Mouse (Mus musculus) brain, adult 2 months (tissue): Measurements from ENCODE around the gene Sf3a2.

Experiments
- DNase-seq: peaks from one replicate; pipeline ENCODE4 v3.0.0; 2011; ENCODE audit warnings: low read depth, low spot score

The Sf3a2 gene

GRCm38 (mm10) chr10:80774981-80775380 lies 23.0 kb upstream of the Sf3a2 start:
- no peak for DNase-seq

GRCm38 (mm10) chr10:80775731-80776130 lies 22.3 kb upstream of the Sf3a2 start:
- peak; percentile 92 for DNase-seq

- DNase-seq: no peak
Observed at GRCm38 (mm10) chr10:80776358-80776869, 21.6 kb upstream of the Sf3a2 start.

GRCm38 (mm10) chr10:80777123-80777522 lies 20.9 kb upstream of the Sf3a2 start:
- peak; percentile 80 for DNase-seq

- DNase-seq: no peak
Observed at GRCm38 (mm10) chr10:80779565-80779964, 18.4 kb upstream of the Sf3a2 start.

GRCm38 (mm10) chr10:80784302-80784701 lies 13.7 kb upstream of the Sf3a2 start:
- DNase-seq: peak; percentile 58

- peak; percentile 85 for DNase-seq
Observed at GRCm38 (mm10) chr10:80784871-80785270, 13.1 kb upstream of the Sf3a2 start.

GRCm38 (mm10) chr10:80785963-80786362 lies 12.0 kb upstream of the Sf3a2 start:
- DNase-seq: no peak

- DNase-seq: no peak
Observed at GRCm38 (mm10) chr10:80787517-80787916, 10.5 kb upstream of the Sf3a2 start.

GRCm38 (mm10) chr10:80790761-80791404 lies 7.1 kb upstream of the Sf3a2 start:
- DNase-seq: no peak

GRCm38 (mm10) chr10:80791476-80792174 lies 6.4 kb upstream of the Sf3a2 start:
- DNase-seq: peak; percentile 64

GRCm38 (mm10) chr10:80792175-80793032 lies 5.6 kb upstream of the Sf3a2 start:
- peak; percentile 89 for DNase-seq

GRCm38 (mm10) chr10:80793033-80793784 lies 4.8 kb upstream of the Sf3a2 start:
- DNase-seq: peak; percentile 67

- no peak for DNase-seq
Observed at GRCm38 (mm10) chr10:80793803-80794202, 4.2 kb upstream of the Sf3a2 start.

- DNase-seq: no peak
Observed at GRCm38 (mm10) chr10:80794750-80795149, 3.2 kb upstream of the Sf3a2 start.

- DNase-seq: no peak
Observed at GRCm38 (mm10) chr10:80796307-80796848, 1.6 kb upstream of the Sf3a2 start.

GRCm38 (mm10) chr10:80797186-80798149 lies 530 bp upstream of the Sf3a2 start:
- DNase-seq: no peak

GRCm38 (mm10) chr10:80799070-80799566 lies 1.1 kb downstream of the Sf3a2 start:
- no peak for DNase-seq

- DNase-seq: no peak
Observed at GRCm38 (mm10) chr10:80802204-80802912, 4.4 kb downstream of the Sf3a2 start.
